Mouse (Mus musculus) liver, adult 2 months (tissue): ENCODE measurements around the gene Cldn7. TPM values are rescaled to one million over a fixed set of nuclear protein-coding genes. Genes with fewer than 3 reads are reported as not detected.
A peak's percentile ranks its signal among the peaks of the same experiment; 100 is the strongest.
"Not testable (repeated sequence)": the region's sequence is repeated elsewhere in the genome, so short reads cannot be mapped to it uniquely, and the experiment has no call there.

ENCODE experiments used
- DNase-seq: peaks from one replicate; pipeline ENCODE4 v3.0.0-alpha.2; 2011; ENCODE audit warnings: low read depth, low spot score; ENCODE audit errors: extremely low read depth
- H3K27ac ChIP-seq: fragments of 200-500 bp; replicated peaks from 2 replicates; pipeline ENCODE4 v1.5.1; 2012; ENCODE audit warnings: low read depth, mild to moderate bottlenecking, control low read depth, inconsistent platforms, low read length; ENCODE audit not compliant: insufficient read depth
- H3K27me3 ChIP-seq: fragments of 200-500 bp; 2 replicates; pipeline ENCODE4 v1.6.1; 2012; ENCODE audit warnings: mild to moderate bottlenecking, moderate library complexity, low read length, inconsistent platforms; ENCODE audit not compliant: control insufficient read depth, insufficient read depth
- H3K36me3 ChIP-seq: fragments of 200-500 bp; 2 replicates; pipeline ENCODE4 v1.6.1; 2012; ENCODE audit warnings: low read length, inconsistent platforms; ENCODE audit not compliant: control insufficient read depth, insufficient read depth
- H3K4me1 ChIP-seq: fragments of 200-500 bp; 2 replicates; pipeline ENCODE4 v1.6.1; 2011; ENCODE audit warnings: low read length; ENCODE audit not compliant: control insufficient read depth, insufficient read depth
- H3K4me3 ChIP-seq: fragments of 200-500 bp; 2 replicates; pipeline ENCODE4 v1.5.1; 2011; ENCODE audit warnings: low read depth, mild to moderate bottlenecking, control low read depth, low read length, moderate library complexity; ENCODE audit not compliant: insufficient read depth
- H3K79me2 ChIP-seq: fragments of 200-500 bp; 2 replicates; pipeline ENCODE4 v1.6.1; 2012; ENCODE audit warnings: inconsistent platforms, mild to moderate bottlenecking, low read length, moderate library complexity; ENCODE audit not compliant: control insufficient read depth, insufficient read depth
- H3K9ac ChIP-seq: fragments of 200-500 bp; 2 replicates; pipeline ENCODE4 v1.6.1; 2012; ENCODE audit warnings: low read depth, mild to moderate bottlenecking, control low read depth, inconsistent platforms, low read length
- CTCF ChIP-seq: fragments of 200-500 bp; IDR thresholded peaks from 2 replicates; pipeline ENCODE4 v1.5.1; 2011; ENCODE audit warnings: low read depth, low read length, control low read depth
- POLR2A ChIP-seq: fragments of 200-500 bp; IDR thresholded peaks from 2 replicates; pipeline ENCODE4 v1.6.1; 2011; ENCODE audit warnings: low read length, control low read depth; ENCODE audit not compliant: insufficient read depth; ENCODE audit errors: extremely low read depth
- WGBS: fragments of 180-500 bp; shearing (Covaris S2); methylation state at CpG from one replicate; pipeline ENCODE4 v1.1.7; 2018; 5-methylcytosine and 5-hydroxymethylcytosine counted together
- polyA plus RNA-seq: library from polyadenylated mRNA; depleted of rRNA; stranded (reverse); fragments of >200 nt; gene quantifications from 2 replicates; pipeline ENCODE4 v1.2.3, GENCODE M21; 2012
- total RNA-seq: library from RNA; depleted of rRNA; stranded (reverse); fragments of >200 nt; gene quantifications from 2 replicates; pipeline ENCODE4 v1.2.3, GENCODE M21; 2014

Cldn7 gene
- total and polyA plus RNA-seq, 2 experiments = 0.26 to 0.37 TPM

DNA sequence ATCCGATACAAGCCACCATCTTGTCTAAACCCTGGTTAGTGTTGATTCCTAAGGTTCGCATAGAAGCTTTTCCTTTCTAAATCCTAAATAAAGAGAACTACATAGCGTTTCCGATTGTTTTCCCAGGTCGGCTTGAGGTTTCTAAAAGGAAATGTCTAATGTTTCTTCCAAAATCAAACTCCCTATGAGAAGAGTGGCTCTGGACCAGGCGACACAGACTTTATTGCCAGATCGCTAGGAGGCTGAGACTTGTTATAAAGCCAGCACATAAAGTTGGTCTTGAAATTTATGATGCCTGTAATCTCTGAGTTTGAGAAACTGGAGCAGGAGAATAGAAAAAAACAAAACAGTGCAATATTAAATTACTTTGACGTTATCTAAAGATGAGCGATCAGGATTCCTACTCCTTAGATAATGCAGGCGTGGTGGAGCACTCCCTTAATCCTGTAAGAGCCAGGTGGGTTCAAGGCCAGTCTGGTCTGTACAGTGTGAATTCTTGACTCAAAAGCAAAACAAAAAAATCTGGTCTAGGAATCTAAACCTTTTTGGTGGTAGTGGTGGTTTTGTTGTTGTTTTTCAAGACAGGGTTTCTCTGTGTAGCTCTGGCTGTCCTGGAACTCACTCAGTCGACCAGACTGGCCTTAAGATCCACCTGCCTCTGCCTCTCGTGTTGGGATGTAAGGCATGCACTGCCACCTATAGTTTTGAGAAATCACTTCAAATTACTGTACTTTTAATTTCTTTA is 42.4 kb upstream of the Cldn7 start:
- H3K79me2 ChIP-seq = peaks cover 11% of the 10 kb centered on the region
- H3K4me1 ChIP-seq = peaks cover 5% of the 10 kb centered on the region; the same call in 1 of the 2 replicates
- H3K36me3 ChIP-seq = peaks cover 20% of the 10 kb centered on the region
- H3K27me3 ChIP-seq = no peaks in the 10 kb centered on the region
- peak overlapping the region; percentile 55 for H3K4me3 ChIP-seq
- H3K27ac ChIP-seq = peak overlapping the region; percentile 90
- peak; percentile 46 for DNase-seq
- 3% methylated on average over 12 of the region's 12 CpGs for WGBS
- TF ChIP-seq POLR2A (no peak), CTCF (no peak)
- peak overlapping the region; percentile 80 for H3K9ac ChIP-seq

DNA sequence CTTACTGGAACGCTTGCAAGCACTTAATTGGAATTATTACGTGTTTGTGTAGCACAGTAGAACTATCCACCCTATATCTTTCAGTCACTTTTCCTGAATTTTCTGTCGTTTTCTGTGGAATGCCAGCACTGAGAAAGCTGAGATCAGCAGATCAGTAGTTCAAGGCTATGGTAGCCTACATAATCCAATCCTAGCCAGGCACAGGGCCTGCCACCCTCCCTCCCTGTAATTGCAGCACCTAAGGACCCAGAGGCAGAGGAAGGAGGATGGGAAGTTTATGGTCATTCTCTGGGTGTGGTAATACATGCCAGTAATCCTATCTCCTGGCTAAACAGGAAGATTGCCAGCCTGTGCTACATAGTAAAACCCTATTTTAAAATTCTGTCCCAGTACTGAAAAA is 41.8 kb upstream of the Cldn7 start:
- WGBS = 49% methylated on average over 3 of the region's 3 CpGs
- no peak for DNase-seq
- H3K4me1 ChIP-seq = peaks cover 5% of the 10 kb centered on the region; the same call in 1 of the 2 replicates
- peak overlapping the region; percentile 36; the same call in 1 of the 2 replicates for H3K9ac ChIP-seq
- peak overlapping the region; percentile 90 for H3K27ac ChIP-seq
- H3K79me2 ChIP-seq = peaks cover 11% of the 10 kb centered on the region
- no peak overlapping the region for H3K4me3 ChIP-seq
- no peaks in the 10 kb centered on the region for H3K27me3 ChIP-seq
- peaks cover 14% of the 10 kb centered on the region for H3K36me3 ChIP-seq
- no peak for TF ChIP-seq POLR2A
- no peak for TF ChIP-seq CTCF

DNA sequence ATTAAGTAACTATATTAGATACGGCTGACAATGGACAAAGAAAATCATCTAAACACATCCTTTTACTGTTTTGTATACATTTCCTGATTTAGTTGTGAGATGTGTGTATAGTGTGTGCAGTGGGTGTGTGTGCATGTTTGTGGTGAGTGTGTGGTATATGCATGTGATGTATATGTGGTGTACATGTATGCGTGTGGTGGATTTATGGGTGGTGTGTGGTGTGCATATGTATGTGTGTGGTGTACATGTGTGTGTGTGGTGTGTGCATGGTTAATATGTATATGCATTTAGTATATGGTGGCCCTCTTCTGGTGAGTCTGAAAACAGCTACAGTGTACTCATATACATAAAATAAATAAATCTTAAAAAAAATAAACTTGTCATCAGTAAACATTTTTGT is 37.1 kb upstream of the Cldn7 start:
- Histone ChIP-seq H3K4me1 (0 out of 2 replicates have a peak, but pooled peaks cover 2% of the 10 kb centered on the region), H3K36me3 (no peaks in the 10 kb centered on the region), H3K27ac (no peak overlapping the region), H3K4me3 (no peak overlapping the region), H3K27me3 (no peaks in the 10 kb centered on the region), H3K9ac (no peak overlapping the region), H3K79me2 (no peaks in the 10 kb centered on the region)
- no peak for DNase-seq
- TF ChIP-seq CTCF (no peak), POLR2A (no peak)
- WGBS = 96% methylated on average over 2 of the region's 2 CpGs

DNA sequence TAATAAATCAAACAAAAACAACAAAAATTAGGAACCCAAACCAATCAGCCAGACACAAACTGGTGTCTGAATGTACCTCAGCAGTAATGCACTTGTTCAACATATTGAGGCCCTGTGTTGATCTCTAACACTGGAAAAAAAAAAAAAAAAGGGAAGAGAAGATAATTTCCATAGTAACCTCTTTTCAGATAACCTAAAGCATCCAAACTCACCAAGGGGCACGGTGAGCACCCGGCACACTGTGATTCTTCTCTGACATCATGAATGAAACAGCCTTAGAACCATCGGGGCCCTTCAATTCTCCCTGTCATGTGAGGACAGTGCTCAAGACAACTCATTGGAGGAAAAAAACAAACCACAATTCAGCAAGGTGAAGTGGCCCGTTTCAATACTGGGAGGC is 34.9 kb upstream of the Cldn7 start:
- H3K79me2 ChIP-seq = no peaks in the 10 kb centered on the region
- no peak overlapping the region for H3K27ac ChIP-seq
- peaks cover 2% of the 10 kb centered on the region; the same call in 1 of the 2 replicates for H3K4me1 ChIP-seq
- no peak overlapping the region for H3K9ac ChIP-seq
- TF ChIP-seq POLR2A (no peak), CTCF (no peak)
- no peak for DNase-seq
- 40% methylated on average over 4 of the region's 4 CpGs for WGBS
- no peaks in the 10 kb centered on the region for H3K36me3 ChIP-seq
- H3K27me3 ChIP-seq = no peaks in the 10 kb centered on the region
- H3K4me3 ChIP-seq = no peak overlapping the region

DNA sequence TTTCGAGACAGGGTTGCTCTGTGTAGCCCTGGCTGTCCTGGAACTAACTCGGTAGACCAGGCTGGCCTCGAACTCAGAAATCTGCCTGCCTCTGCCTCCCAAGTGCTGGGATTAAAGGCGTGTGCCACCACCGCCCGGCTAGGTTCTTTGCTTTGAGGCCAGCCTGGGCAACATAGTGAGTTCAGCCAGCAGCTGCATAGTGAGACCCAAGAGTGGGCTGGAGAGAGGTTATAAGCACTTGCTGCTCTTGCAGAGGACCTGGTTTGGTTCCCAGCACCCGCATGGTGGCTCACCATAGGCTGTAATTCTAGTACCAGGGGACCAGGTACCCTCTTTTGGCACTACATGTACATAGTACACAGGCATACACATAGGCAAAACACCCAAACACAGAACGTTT is 34.4 kb upstream of the Cldn7 start:
- not testable (repeated sequence) for H3K36me3 ChIP-seq, H3K27me3 ChIP-seq, DNase-seq, H3K27ac ChIP-seq, H3K4me1 ChIP-seq, H3K4me3 ChIP-seq, H3K79me2 ChIP-seq, H3K9ac ChIP-seq
- WGBS = 87% methylated on average over 8 of the region's 8 CpGs

DNA sequence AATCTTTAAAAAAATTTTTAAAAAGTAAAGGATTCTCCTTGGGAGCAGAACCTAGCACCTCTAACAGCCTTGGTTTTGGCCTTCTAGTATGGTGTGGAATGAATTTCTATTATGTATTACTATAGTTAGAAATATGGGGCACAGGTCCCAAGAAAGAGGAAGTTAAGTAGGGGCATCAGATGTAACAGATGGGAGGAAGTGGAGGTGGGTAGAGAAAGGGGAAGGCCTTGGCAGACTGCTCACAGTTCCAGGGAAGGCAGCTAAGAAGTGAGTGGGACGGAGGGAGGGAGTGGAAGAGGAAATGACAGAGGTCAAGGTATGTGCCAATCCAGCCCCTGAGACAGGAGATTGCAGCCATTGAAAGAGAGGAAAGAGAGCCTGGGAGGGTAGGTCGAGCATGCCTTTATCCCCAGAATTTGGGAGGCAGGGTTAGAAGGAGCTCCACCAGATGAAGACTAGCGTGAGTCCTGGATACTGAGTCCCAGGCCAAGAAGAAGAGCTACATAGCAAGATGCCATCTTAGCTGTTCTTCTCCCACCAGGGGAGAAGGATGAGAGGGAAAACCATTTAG is 33.5 kb upstream of the Cldn7 start:
- no peak overlapping the region for H3K4me3 ChIP-seq
- H3K9ac ChIP-seq = no peak overlapping the region
- no peak for DNase-seq
- H3K27me3 ChIP-seq = peaks cover 10% of the 10 kb centered on the region
- TF ChIP-seq CTCF (no peak), POLR2A (no peak)
- no peaks in the 10 kb centered on the region for H3K36me3 ChIP-seq
- no peaks in the 10 kb centered on the region for H3K79me2 ChIP-seq
- WGBS = 74% methylated on average over 3 of the region's 3 CpGs
- peaks cover 5% of the 10 kb centered on the region for H3K4me1 ChIP-seq
- H3K27ac ChIP-seq = no peak overlapping the region
